Comparison of ENCODE assay signal across 8 mouse cellular contexts in the genomic region with DNA sequence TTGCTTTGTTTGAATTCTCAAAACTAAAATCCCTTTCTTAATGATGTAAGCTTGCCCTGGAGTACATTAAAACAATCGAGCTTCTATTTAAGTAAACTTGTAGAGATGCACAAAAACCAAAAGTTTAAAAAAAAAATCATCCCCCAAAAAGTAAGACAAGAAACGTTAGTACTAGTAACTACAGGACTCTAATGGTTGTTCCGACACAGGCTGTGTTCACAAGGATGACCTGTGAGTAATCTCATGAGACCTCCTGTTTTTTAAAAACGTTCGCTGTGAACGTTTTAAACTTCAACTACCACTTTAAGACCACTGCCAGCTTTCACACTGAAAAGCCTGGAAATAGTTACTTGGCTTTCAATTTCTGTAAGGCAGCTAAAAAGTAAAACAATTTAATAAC.
A peak's percentile ranks its signal among the peaks of the same experiment; 100 is the strongest.
DNase-seq lines count a peak whose midpoint lies in the region; ATAC-seq and TF ChIP-seq lines count a peak whose summit lies in the region.

No protein-coding gene starts in this region.

- H3K4me3 ChIP-seq in lung, embryonic 14.5 days (ENCODE audit: low read depth, low read length): peak overlapping the region; percentile 50
- peak overlapping the region; percentile 53 for H3K4me3 ChIP-seq in embryonic facial prominence, embryonic 15.5 days (replicated peaks)
- H3K4me3 ChIP-seq in intestine, embryonic 16.5 days (ENCODE audit: low read length): no peak overlapping the region
- H3K4me3 ChIP-seq in neural tube, embryonic 12.5 days: no peak overlapping the region

- H3K4me2 ChIP-seq in lung, embryonic 14.5 days: peak overlapping the region; percentile 76
- peak overlapping the region; percentile 74 for H3K4me2 ChIP-seq in embryonic facial prominence, embryonic 15.5 days (replicated peaks)
- H3K4me2 ChIP-seq in intestine, embryonic 16.5 days (ENCODE audit: low read depth, low read length): peak overlapping the region; percentile 28; the same call in 1 of the 2 replicates
- peak overlapping the region; percentile 81 for H3K4me2 ChIP-seq in neural tube, embryonic 12.5 days (replicated peaks)

- no peak for TF ChIP-seq CTCF in lung, embryonic 14.5 days (IDR thresholded peaks at IDR 0.05; ENCODE audit: low read depth)

- no peaks in the 10 kb centered on the region for H3K36me3 ChIP-seq in lung, embryonic 14.5 days (ENCODE audit: insufficient read depth)
- H3K36me3 ChIP-seq in embryonic facial prominence, embryonic 15.5 days: no peaks in the 10 kb centered on the region
- H3K36me3 ChIP-seq in intestine, embryonic 16.5 days (ENCODE audit: control insufficient read depth, insufficient read depth, low read length): no peaks in the 10 kb centered on the region
- H3K36me3 ChIP-seq in neural tube, embryonic 12.5 days: no peaks in the 10 kb centered on the region

- 17% methylated on average over 6 of the region's 6 CpGs for WGBS in lung, embryonic 14.5 days
- 17% methylated on average over 6 of the region's 6 CpGs for WGBS in embryonic facial prominence, embryonic 15.5 days
- 33% methylated on average over 6 of the region's 6 CpGs for WGBS in intestine, embryonic 16.5 days
- WGBS in neural tube, embryonic 12.5 days: 59% methylated on average over 6 of the region's 6 CpGs

- H3K27ac ChIP-seq in lung, embryonic 14.5 days (ENCODE audit: low read depth): peak overlapping the region; percentile 78; the same call in 1 of the 2 replicates
- 0 out of 2 replicates have a peak overlapping the region, but pooled peaks have one; percentile 91 for H3K27ac ChIP-seq in embryonic facial prominence, embryonic 15.5 days (replicated peaks)
- H3K27ac ChIP-seq in intestine, embryonic 16.5 days (ENCODE audit: low read length): no peak overlapping the region
- H3K27ac ChIP-seq in neural tube, embryonic 12.5 days: no peak overlapping the region

- no peak for ATAC-seq in lung, embryonic 14.5 days (ENCODE audit: insufficient read depth)
- ATAC-seq in embryonic facial prominence, embryonic 15.5 days (ENCODE audit: insufficient number of reproducible peaks, low FRiP score, low TSS enrichment, low read depth): no peak
- ATAC-seq in intestine, embryonic 16.5 days: no peak
- ATAC-seq in neural tube, embryonic 12.5 days (ENCODE audit: low FRiP score, low read depth): no peak
- no peak for ATAC-seq in monocyte, adult 5-6 weeks (replicated peaks; ENCODE audit: insufficient number of reproducible peaks, low FRiP score, low TSS enrichment, poor library complexity, severe bottlenecking)

- H3K27me3 ChIP-seq in lung, embryonic 14.5 days (ENCODE audit: insufficient read depth, low read length): no peaks in the 10 kb centered on the region
- H3K27me3 ChIP-seq in embryonic facial prominence, embryonic 15.5 days: no peaks in the 10 kb centered on the region
- H3K27me3 ChIP-seq in intestine, embryonic 16.5 days (replicated peaks; ENCODE audit: control insufficient read depth, insufficient read depth, low read length): no peaks in the 10 kb centered on the region
- H3K27me3 ChIP-seq in neural tube, embryonic 12.5 days (replicated peaks): no peaks in the 10 kb centered on the region

- no peaks in the 10 kb centered on the region for H3K9me3 ChIP-seq in lung, embryonic 14.5 days (ENCODE audit: low read depth, low read length)
- H3K9me3 ChIP-seq in embryonic facial prominence, embryonic 15.5 days (replicated peaks): no peaks in the 10 kb centered on the region
- H3K9me3 ChIP-seq in intestine, embryonic 16.5 days (ENCODE audit: control insufficient read depth, low read length): no peaks in the 10 kb centered on the region
- H3K9me3 ChIP-seq in neural tube, embryonic 12.5 days: no peaks in the 10 kb centered on the region

- H3K4me1 ChIP-seq in lung, embryonic 14.5 days (ENCODE audit: insufficient read depth): peaks cover 12% of the 10 kb centered on the region
- H3K4me1 ChIP-seq in embryonic facial prominence, embryonic 15.5 days: peaks cover 22% of the 10 kb centered on the region
- peaks cover 12% of the 10 kb centered on the region for H3K4me1 ChIP-seq in intestine, embryonic 16.5 days (ENCODE audit: control insufficient read depth, insufficient read depth, low read length)
- H3K4me1 ChIP-seq in neural tube, embryonic 12.5 days: peaks cover 13% of the 10 kb centered on the region

- peak; percentile 38 for DNase-seq in lung, embryonic 14.5 days
- DNase-seq in lung, postnatal 36 days: no peak
- no peak for DNase-seq in cerebellum, adult 8-10 months
- DNase-seq in cerebellum, adult 11-12 months: no peak

- H3K9ac ChIP-seq in lung, embryonic 14.5 days: peak overlapping the region; percentile 62; the same call in 1 of the 2 replicates
- no peak overlapping the region for H3K9ac ChIP-seq in embryonic facial prominence, embryonic 15.5 days
- no peak overlapping the region for H3K9ac ChIP-seq in intestine, embryonic 16.5 days (ENCODE audit: low read depth, low read length)
- no peak overlapping the region for H3K9ac ChIP-seq in neural tube, embryonic 12.5 days

Comparison
In these comparisons a context has a peak if more than half of its experiments do, and no peak if none do; other contexts are left out.
1. H3K27ac ChIP-seq: peak in lung, embryonic 14.5 days (single experiment) and embryonic facial prominence, embryonic 15.5 days (single experiment); none in intestine, embryonic 16.5 days (single experiment) and neural tube, embryonic 12.5 days (single experiment).
2. H3K4me2 ChIP-seq: peak in every context shown above with its lines; median percentile 81 in neural tube, embryonic 12.5 days; 76 in lung, embryonic 14.5 days; 74 in embryonic facial prominence, embryonic 15.5 days; 28 in intestine, embryonic 16.5 days.
3. H3K4me3 ChIP-seq: peak in lung, embryonic 14.5 days (single experiment) and embryonic facial prominence, embryonic 15.5 days (single experiment); none in intestine, embryonic 16.5 days (single experiment) and neural tube, embryonic 12.5 days (single experiment).